Mouse (Mus musculus): ENCODE results near the gene Tmem230.
"Not testable (repeated sequence)": the region's sequence is repeated elsewhere in the genome, so short reads cannot be mapped to it uniquely, and the experiment has no call there.

Tmem230 gene

GRCm38 (mm10) chr2:132272694-132273389, 25.2 kb upstream of the Tmem230 start:
- DNase-seq (ENCODE audit: low read depth, low spot score), result no peak

- no peak for DNase-seq (ENCODE audit: low read depth, low spot score)
Measured at GRCm38 (mm10) chr2:132270331-132270951, 22.8 kb upstream of the Tmem230 start.

GRCm38 (mm10) chr2:132269217-132269616, 21.6 kb upstream of the Tmem230 start:
- peak; percentile 58 for DNase-seq (ENCODE audit: low read depth, low spot score)

DNA sequence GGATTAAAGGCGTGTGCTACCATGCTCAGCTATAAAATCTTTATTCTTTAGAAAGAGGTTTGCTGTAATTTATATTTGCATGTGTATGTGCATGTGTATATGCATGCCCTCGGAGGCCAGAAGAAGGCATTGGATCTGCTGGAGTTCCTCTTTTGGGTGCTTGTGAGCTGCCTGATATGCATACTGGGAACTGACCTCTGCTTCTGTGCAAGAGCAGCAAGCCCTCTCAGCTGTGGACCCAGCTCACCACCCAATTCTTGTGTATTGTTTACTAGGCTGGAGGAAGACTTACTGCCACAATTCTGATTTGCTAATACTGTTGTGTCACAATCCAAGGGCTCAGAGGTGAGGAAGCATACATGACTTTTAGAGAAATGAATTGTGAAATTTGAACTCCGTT, 18.5 kb upstream of the Tmem230 start:
- peak; percentile 27 for DNase-seq (ENCODE audit: low read depth, low spot score)

DNA sequence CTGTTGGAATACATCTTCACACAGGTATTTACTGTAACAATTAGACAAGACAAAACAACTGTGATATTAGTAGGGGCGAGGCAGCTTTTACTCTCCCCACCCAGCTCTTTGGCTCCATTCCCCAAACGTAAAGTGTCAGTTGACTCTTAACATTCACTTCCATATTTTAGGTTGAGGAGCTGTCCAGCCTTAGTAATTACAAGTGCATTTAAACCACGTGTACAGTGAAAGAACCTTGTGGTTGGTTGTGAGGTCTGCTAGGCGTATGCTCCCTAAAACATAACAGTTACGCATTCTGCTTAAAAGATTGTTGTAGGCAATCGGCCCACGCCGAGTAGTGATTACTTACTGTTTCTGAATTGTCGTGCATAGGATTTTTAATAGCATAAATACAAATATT, 17.6 kb upstream of the Tmem230 start:
- peak; percentile 40 for DNase-seq (ENCODE audit: low read depth, low spot score)

GRCm38 (mm10) chr2:132264266-132264710, 16.7 kb upstream of the Tmem230 start:
- no peak for DNase-seq (ENCODE audit: low read depth, low spot score)

GRCm38 (mm10) chr2:132263421-132264265, 16.0 kb upstream of the Tmem230 start:
- peak; percentile 49 for DNase-seq (ENCODE audit: low read depth, low spot score)

DNA sequence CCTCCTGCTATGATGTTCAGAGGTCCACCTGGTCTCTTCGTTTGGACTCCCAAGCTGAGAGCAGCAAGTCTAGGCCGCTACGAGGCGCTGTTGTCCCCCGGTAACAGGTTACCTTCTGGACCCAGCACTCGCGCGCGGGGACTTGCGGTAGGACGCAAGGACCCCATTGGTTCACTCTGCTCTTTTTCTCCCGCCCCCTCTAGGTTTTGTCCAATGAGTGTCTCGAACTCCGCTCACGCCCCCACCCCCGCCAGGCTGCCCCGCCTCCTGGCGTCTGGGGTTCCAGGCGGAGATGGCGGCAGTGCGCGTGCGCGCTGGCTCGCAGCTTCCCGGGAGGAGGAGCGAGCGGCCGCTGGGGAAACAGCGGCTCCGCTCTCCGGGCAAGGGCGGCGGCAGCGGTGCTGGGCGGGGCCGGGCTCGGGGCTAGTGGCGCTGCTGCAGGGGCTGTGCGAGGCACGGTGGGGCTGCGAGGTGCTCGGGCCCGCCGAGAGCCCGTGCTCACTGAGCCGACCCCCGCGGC, 15.3 kb upstream of the Tmem230 start, which contains the start of gene Cds2:
TSS of gene Cds2 (plus strand) at position 270 of the 520 bp plus-strand sequence.
- DNase-seq (ENCODE audit: low read depth, low spot score), result peak; percentile 98

- DNase-seq (ENCODE audit: low read depth, low spot score), result peak; percentile 47
Measured at GRCm38 (mm10) chr2:132262175-132262574, 14.6 kb upstream of the Tmem230 start.

DNA sequence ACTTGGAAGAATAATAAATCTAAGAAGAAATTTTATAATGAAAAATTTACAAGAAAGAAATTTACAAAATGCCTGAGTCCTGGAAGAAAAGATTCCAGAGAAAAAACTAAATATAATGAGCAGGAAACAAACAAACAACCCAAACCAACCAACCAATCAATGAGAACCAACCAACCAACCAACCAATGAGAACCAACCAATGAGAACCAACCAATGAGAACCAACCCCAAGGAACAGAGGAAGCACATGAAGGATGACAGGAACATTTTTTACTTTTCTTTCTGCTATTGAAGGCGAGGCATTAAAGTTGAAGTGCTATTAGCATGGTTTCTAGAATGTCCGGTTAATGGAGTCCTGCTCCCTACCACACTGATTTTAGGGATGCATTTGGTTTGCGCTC, 13.0 kb upstream of the Tmem230 start:
- no peak for DNase-seq (ENCODE audit: low read depth, low spot score)

GRCm38 (mm10) chr2:132257350-132258068, 9.9 kb upstream of the Tmem230 start:
- peak; percentile 81 for DNase-seq (ENCODE audit: low read depth, low spot score)

- DNase-seq (ENCODE audit: low read depth, low spot score), result peak; percentile 34
Measured at GRCm38 (mm10) chr2:132253603-132254002, 6.0 kb upstream of the Tmem230 start.

GRCm38 (mm10) chr2:132252542-132253528, 5.2 kb upstream of the Tmem230 start, which contains the start of gene Pcna:
TSS of gene Pcna (minus strand) at chr2:132253314.
- peak; percentile 99 for DNase-seq (ENCODE audit: low read depth, low spot score)

- no peak for DNase-seq (ENCODE audit: low read depth, low spot score)
Measured at GRCm38 (mm10) chr2:132251911-132252310, 4.3 kb upstream of the Tmem230 start.

- no peak for DNase-seq (ENCODE audit: low read depth, low spot score)
Measured at GRCm38 (mm10) chr2:132243370-132243769, 4.2 kb downstream of the Tmem230 start.

DNA sequence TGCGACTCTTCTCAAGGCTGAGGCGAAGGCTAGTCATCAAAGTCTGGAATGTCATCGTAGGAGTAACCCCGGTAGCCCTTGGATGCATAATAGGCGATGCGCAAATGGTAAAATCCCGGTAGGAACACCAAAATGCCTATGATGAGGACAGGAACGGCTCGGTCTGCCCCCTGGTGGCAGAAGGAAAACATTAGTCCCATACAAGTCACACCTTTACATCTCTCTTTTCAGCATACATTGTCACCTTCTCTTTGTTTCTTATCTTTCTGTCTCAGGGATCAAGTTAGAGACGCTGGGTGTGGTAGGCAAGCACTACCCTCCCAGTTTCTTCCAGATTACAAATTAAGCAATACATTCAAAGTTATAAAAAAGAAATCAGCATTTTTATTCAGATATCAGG, 7.2 kb downstream of the Tmem230 start:
- DNase-seq (ENCODE audit: low read depth, low spot score), result peak; percentile 81

DNA sequence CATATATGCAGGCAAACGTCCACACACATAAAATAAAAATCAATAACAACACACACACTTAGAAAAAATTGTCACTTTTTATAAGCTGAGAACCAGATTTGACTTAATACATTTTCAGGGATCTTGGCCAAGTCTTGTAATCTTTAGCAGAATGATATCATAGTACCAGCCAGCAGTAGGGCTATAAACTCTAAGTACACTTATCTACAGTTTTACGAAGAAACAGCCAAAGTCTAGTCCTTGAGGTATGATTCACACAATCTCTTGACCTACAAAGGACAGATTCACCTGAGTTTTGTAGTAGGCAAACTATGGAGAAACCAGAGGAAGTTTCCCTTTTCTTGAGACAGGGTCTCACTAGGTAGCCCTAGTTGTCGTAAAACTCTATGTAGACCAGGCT, 8.2 kb downstream of the Tmem230 start:
- not testable (repeated sequence) for DNase-seq (ENCODE audit: low read depth, low spot score)

DNA sequence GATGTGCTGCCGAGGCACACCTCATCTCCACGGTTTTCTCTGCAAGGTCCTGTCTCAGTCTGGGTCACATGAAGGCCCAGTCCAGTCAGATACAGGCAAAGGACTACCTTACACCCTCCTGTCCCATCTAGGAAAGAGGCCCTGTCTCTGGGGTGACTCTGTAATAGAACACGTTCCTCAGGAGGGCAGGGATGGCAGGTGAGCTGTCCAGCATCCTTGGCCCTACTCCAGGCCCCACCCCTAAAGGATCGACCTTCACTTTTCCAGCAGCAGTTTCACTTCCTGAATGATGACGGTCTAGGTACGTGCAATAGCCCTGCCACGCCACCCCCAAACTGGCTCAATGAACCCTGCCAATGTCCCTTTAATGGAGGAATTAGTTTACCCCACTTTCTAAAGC, 11.6 kb downstream of the Tmem230 start:
- DNase-seq (ENCODE audit: low read depth, low spot score), result no peak

- no peak for DNase-seq (ENCODE audit: low read depth, low spot score)
Measured at GRCm38 (mm10) chr2:132235291-132235690, 12.3 kb downstream of the Tmem230 start.
